Mouse (Mus musculus): ENCODE results near the gene Ltb4r1. TPM values are rescaled to one million over a fixed set of nuclear protein-coding genes. Genes with fewer than 3 reads are reported as not detected.

Gene Ltb4r1
- polyA plus RNA-seq, 1 experiment from 2014 or later: 4.8 TPM

Other genes starting within 250 kb of the Ltb4r1 start
- gene Nrl, start 241.0 kb upstream of the Ltb4r1 start, polyA plus RNA-seq (2015; fragmentation: Nextera tagmentation; extraction: Ambion mirVana): not detected in 2 replicates
- gene Pck2, start 225.7 kb upstream of the Ltb4r1 start, polyA plus RNA-seq (2015; fragmentation: Nextera tagmentation; extraction: Ambion mirVana): 50.1 and 54.5 TPM in 2 replicates
- gene Dcaf11, start 206.0 kb upstream of the Ltb4r1 start, polyA plus RNA-seq (2015; fragmentation: Nextera tagmentation; extraction: Ambion mirVana): 76.7 and 77.6 TPM in 2 replicates
- 0.89 and 1.2 TPM in 2 replicates for gene A730061H03Rik, start 205.6 kb upstream of the Ltb4r1 start, polyA plus RNA-seq (2015; fragmentation: Nextera tagmentation; extraction: Ambion mirVana)
- 0.64 and 8.1 TPM in 2 replicates for gene Fitm1, start 190.3 kb upstream of the Ltb4r1 start, polyA plus RNA-seq (2015; fragmentation: Nextera tagmentation; extraction: Ambion mirVana)
- 149 and 162 TPM in 2 replicates for gene Psme1, start 187.8 kb upstream of the Ltb4r1 start, polyA plus RNA-seq (2015; fragmentation: Nextera tagmentation; extraction: Ambion mirVana)
- 11.4 and 11.5 TPM in 2 replicates for gene Emc9, start 180.7 kb upstream of the Ltb4r1 start, polyA plus RNA-seq (2015; fragmentation: Nextera tagmentation; extraction: Ambion mirVana)
- 203 and 283 TPM in 2 replicates for gene Psme2, start 174.8 kb upstream of the Ltb4r1 start, polyA plus RNA-seq (2015; fragmentation: Nextera tagmentation; extraction: Ambion mirVana)
- 18.1 and 19.1 TPM in 2 replicates for gene Rnf31, start 174.3 kb upstream of the Ltb4r1 start, polyA plus RNA-seq (2015; fragmentation: Nextera tagmentation; extraction: Ambion mirVana)
- 10.7 and 12.4 TPM in 2 replicates for gene Irf9, start 162.4 kb upstream of the Ltb4r1 start, polyA plus RNA-seq (2015; fragmentation: Nextera tagmentation; extraction: Ambion mirVana)
- gene Rec8, start 147.9 kb upstream of the Ltb4r1 start, polyA plus RNA-seq (2015; fragmentation: Nextera tagmentation; extraction: Ambion mirVana): 10.9 and 13.8 TPM in 2 replicates
- gene Ipo4, start 130.0 kb upstream of the Ltb4r1 start, polyA plus RNA-seq (2015; fragmentation: Nextera tagmentation; extraction: Ambion mirVana): 86.3 and 114 TPM in 2 replicates
- gene Gm49378, start 128.1 kb upstream of the Ltb4r1 start, polyA plus RNA-seq (2015; fragmentation: Nextera tagmentation; extraction: Ambion mirVana): 2.0 and 2.5 TPM in 2 replicates
- gene Tm9sf1, start 122.2 kb upstream of the Ltb4r1 start, polyA plus RNA-seq (2015; fragmentation: Nextera tagmentation; extraction: Ambion mirVana): 116 and 123 TPM in 2 replicates
- 0.50 and 1.1 TPM in 2 replicates for gene Tssk4, start 115.8 kb upstream of the Ltb4r1 start, polyA plus RNA-seq (2015; fragmentation: Nextera tagmentation; extraction: Ambion mirVana)
- 54.4 and 55.8 TPM in 2 replicates for gene Mdp1, start 105.5 kb upstream of the Ltb4r1 start, polyA plus RNA-seq (2015; fragmentation: Nextera tagmentation; extraction: Ambion mirVana)
- gene Gmpr2, start 94.0 kb upstream of the Ltb4r1 start, polyA plus RNA-seq (2015; fragmentation: Nextera tagmentation; extraction: Ambion mirVana): 58.0 and 63.4 TPM in 2 replicates
- 462 and 484 TPM in 2 replicates for gene Nedd8, start 93.8 kb upstream of the Ltb4r1 start, polyA plus RNA-seq (2015; fragmentation: Nextera tagmentation; extraction: Ambion mirVana)
- gene Tinf2, start 84.1 kb upstream of the Ltb4r1 start, polyA plus RNA-seq (2015; fragmentation: Nextera tagmentation; extraction: Ambion mirVana): 34.4 and 36.3 TPM in 2 replicates
- 53.1 and 72.9 TPM in 2 replicates for gene Tgm1, start 52.0 kb upstream of the Ltb4r1 start, polyA plus RNA-seq (2015; fragmentation: Nextera tagmentation; extraction: Ambion mirVana)
- 36.3 and 37.1 TPM in 2 replicates for gene Rabggta, start 43.7 kb upstream of the Ltb4r1 start, polyA plus RNA-seq (2015; fragmentation: Nextera tagmentation; extraction: Ambion mirVana)
- gene Dhrs1, start 20.3 kb upstream of the Ltb4r1 start, polyA plus RNA-seq (2015; fragmentation: Nextera tagmentation; extraction: Ambion mirVana): 107 and 125 TPM in 2 replicates
- 23.8 and 28.4 TPM in 2 replicates for gene Nop9, start 20.3 kb upstream of the Ltb4r1 start, polyA plus RNA-seq (2015; fragmentation: Nextera tagmentation; extraction: Ambion mirVana)
- 14.8 and 15.1 TPM in 2 replicates for gene Cideb, start 7.5 kb upstream of the Ltb4r1 start, polyA plus RNA-seq (2015; fragmentation: Nextera tagmentation; extraction: Ambion mirVana)
- 0.71 and 0.81 TPM in 2 replicates for gene Ltb4r2, start 4.5 kb upstream of the Ltb4r1 start, polyA plus RNA-seq (2015; fragmentation: Nextera tagmentation; extraction: Ambion mirVana)
- 7.7 and 8.2 TPM in 2 replicates for gene Adcy4, start 18.1 kb downstream of the Ltb4r1 start, polyA plus RNA-seq (2015; fragmentation: Nextera tagmentation; extraction: Ambion mirVana)
- gene Ripk3, start 22.9 kb downstream of the Ltb4r1 start, polyA plus RNA-seq (2015; fragmentation: Nextera tagmentation; extraction: Ambion mirVana): 32.7 and 34.4 TPM in 2 replicates
- 32.9 and 33.9 TPM in 2 replicates for gene Nfatc4, start 57.2 kb downstream of the Ltb4r1 start, polyA plus RNA-seq (2015; fragmentation: Nextera tagmentation; extraction: Ambion mirVana)
- 18.0 and 19.3 TPM in 2 replicates for gene Nynrin, start 88.0 kb downstream of the Ltb4r1 start, polyA plus RNA-seq (2015; fragmentation: Nextera tagmentation; extraction: Ambion mirVana)
- 0.45 and 0.66 TPM in 2 replicates for gene Cbln3, start 118.4 kb downstream of the Ltb4r1 start, polyA plus RNA-seq (2015; fragmentation: Nextera tagmentation; extraction: Ambion mirVana)
- 18.5 and 21.7 TPM in 2 replicates for gene Khnyn, start 119.0 kb downstream of the Ltb4r1 start, polyA plus RNA-seq (2015; fragmentation: Nextera tagmentation; extraction: Ambion mirVana)
- 65.5 and 66.5 TPM in 2 replicates for gene Sdr39u1, start 134.3 kb downstream of the Ltb4r1 start, polyA plus RNA-seq (2015; fragmentation: Nextera tagmentation; extraction: Ambion mirVana)
- gene Cma1, start 178.7 kb downstream of the Ltb4r1 start, polyA plus RNA-seq (2015; fragmentation: Nextera tagmentation; extraction: Ambion mirVana): 18.9 and 33.3 TPM in 2 replicates
- gene Cma2, start 185.0 kb downstream of the Ltb4r1 start, polyA plus RNA-seq (2015; fragmentation: Nextera tagmentation; extraction: Ambion mirVana): not detected in 2 replicates

Measured in stomach, embryonic 16.5 days (tissue).